Mouse (Mus musculus) lung, embryonic 15.5 days (tissue): Measurements from ENCODE around the gene Slc22a22. TPM values are rescaled to one million over a fixed set of nuclear protein-coding genes. Genes with fewer than 3 reads are reported as not detected.
"Not testable (repeated sequence)": the region's sequence is repeated elsewhere in the genome, so short reads cannot be mapped to it uniquely, and the experiment has no call there.

ENCODE experiments used
- ATAC-seq: fragments of 200-750 bp; cut with Nextera tagmentation; 2 replicates; pipeline ENCODE4 v1.8.0; 2017; ENCODE audit warnings: moderate number of reproducible peaks, borderline replicate concordance; ENCODE audit not compliant: low FRiP score, low TSS enrichment; ENCODE audit errors: extremely low read depth
- H3K27ac ChIP-seq: fragments of 300-500 bp; sonication (generic); 2 replicates; pipeline ENCODE4 v1.5.1; 2015; ENCODE audit warnings: moderate library complexity, mild to moderate bottlenecking, inconsistent platforms
- H3K27me3 ChIP-seq: fragments of 300-500 bp; sonication (generic); 2 replicates; pipeline ENCODE4 v1.6.1; 2015; ENCODE audit warnings: inconsistent platforms
- H3K36me3 ChIP-seq: fragments of 300-500 bp; sonication (generic); 2 replicates; pipeline ENCODE4 v1.6.1; 2015; ENCODE audit warnings: inconsistent platforms
- H3K4me1 ChIP-seq: fragments of 300-500 bp; sonication (generic); 2 replicates; pipeline ENCODE4 v1.6.1; 2015; ENCODE audit warnings: inconsistent platforms
- H3K4me2 ChIP-seq: fragments of 300-500 bp; sonication (generic); 2 replicates; pipeline ENCODE4 v1.6.1; 2015; ENCODE audit warnings: inconsistent platforms, mild to moderate bottlenecking, moderate library complexity
- H3K4me3 ChIP-seq: fragments of 300-500 bp; sonication (generic); 2 replicates; pipeline ENCODE4 v1.5.1; 2015; ENCODE audit warnings: mild to moderate bottlenecking, inconsistent platforms
- H3K9ac ChIP-seq: fragments of 300-500 bp; sonication (generic); 2 replicates; pipeline ENCODE4 v1.6.1; 2015; ENCODE audit warnings: inconsistent platforms
- H3K9me3 ChIP-seq: fragments of 300-500 bp; sonication (generic); 2 replicates; pipeline ENCODE4 v1.6.1; 2016; ENCODE audit warnings: inconsistent platforms
- WGBS: fragments of 180-500 bp; shearing (Covaris S2); methylation state at CpG from one replicate; pipeline ENCODE4 v1.1.7; 2015; 5-methylcytosine and 5-hydroxymethylcytosine counted together
- polyA plus RNA-seq: library from polyadenylated mRNA; unstranded; fragments of >200 nt; fragmentation: Nextera tagmentation; extraction: Ambion mirVana; gene quantifications from 2 replicates; pipeline ENCODE4 v1.2.1, GENCODE M21; 2015

Slc22a22 gene
- polyA plus RNA-seq, 1 experiment from 2014 or later, result not detected

DNA sequence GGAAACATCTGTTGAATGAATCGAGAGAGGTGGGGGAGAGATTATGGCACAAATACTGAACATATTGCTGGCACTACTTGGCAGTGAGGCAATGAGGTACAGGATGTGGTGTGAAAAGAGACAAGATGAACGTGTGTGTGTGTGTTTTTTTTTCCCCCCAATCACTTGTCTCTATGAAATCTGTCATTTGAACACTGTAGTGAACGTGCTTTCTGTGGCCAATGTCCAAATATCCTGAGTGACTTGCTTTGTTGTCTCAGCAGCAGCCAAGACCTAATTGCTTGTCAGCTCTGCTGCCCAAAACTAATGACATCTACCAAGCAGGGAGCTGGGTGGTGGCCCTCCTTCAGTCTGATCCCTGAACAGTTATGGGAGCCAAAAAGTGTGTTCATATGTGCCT is 136.9 kb downstream of the Slc22a22 start:
- Histone ChIP-seq H3K4me1 (no peaks in the 10 kb centered on the region), H3K4me3 (no peak overlapping the region), H3K4me2 (no peak overlapping the region), H3K27me3 (no peaks in the 10 kb centered on the region), H3K36me3 (no peaks in the 10 kb centered on the region), H3K9ac (no peak overlapping the region), H3K9me3 (no peaks in the 10 kb centered on the region), H3K27ac (no peak overlapping the region)
- WGBS, result 32% methylated on average over 3 of the region's 3 CpGs
- no peak for ATAC-seq

DNA sequence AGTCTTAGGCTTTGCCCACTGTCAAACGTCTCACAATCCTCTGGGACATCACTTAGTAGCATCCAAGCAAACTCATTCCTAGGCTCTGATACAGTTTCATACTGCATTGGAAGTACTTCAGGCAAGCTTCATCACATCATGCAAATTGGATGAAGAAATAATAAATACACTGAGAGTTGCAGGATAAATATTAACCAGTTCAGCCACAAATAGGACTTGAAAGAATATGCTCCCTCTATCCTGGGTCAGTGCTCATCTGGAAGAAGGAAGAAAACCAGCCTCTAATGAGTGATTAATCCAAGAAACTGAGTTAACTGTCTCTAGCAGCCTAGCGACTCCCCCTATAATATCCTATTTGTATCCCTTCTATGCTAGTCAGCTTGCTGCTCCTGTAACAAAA is 146.1 kb downstream of the Slc22a22 start:
- no peak for ATAC-seq
- Histone ChIP-seq H3K4me1 (no peaks in the 10 kb centered on the region), H3K36me3 (no peaks in the 10 kb centered on the region)

DNA sequence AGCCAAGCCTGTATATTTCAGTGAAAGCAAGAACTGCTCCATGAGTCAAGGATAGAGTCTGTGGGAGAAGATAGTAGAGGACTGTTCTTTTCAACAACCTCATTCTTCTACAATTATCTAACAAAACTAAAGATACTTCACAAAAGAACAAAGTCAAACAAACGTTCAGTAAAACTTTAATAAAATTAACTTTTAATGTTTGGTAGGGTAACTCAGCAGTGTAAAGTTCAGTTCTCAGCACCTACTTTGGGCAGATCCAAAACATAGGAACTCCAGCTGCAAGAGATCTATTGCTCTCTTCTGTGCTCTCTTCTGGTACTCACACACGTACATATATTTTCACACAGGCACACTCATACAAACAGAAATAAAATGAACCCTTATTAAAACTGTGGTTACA is 159.4 kb downstream of the Slc22a22 start:
- WGBS, result 63% methylated on average over 2 of the region's 2 CpGs
- no peak overlapping the region for H3K4me2 ChIP-seq
- ATAC-seq, result no peak
- H3K4me3 ChIP-seq, result no peak overlapping the region
- no peak overlapping the region for H3K27ac ChIP-seq
- H3K9ac ChIP-seq, result no peak overlapping the region
- H3K9me3 ChIP-seq, result no peaks in the 10 kb centered on the region
- no peaks in the 10 kb centered on the region for H3K4me1 ChIP-seq
- H3K27me3 ChIP-seq, result no peaks in the 10 kb centered on the region
- H3K36me3 ChIP-seq, result no peaks in the 10 kb centered on the region

More for the DNA sequence above, 146.1 kb downstream of the Slc22a22 start:
- no peaks in the 10 kb centered on the region for H3K9me3 ChIP-seq
- H3K4me2 ChIP-seq, result no peak overlapping the region
- no peak overlapping the region for H3K27ac ChIP-seq
- no peak overlapping the region for H3K4me3 ChIP-seq
- no peak overlapping the region for H3K9ac ChIP-seq
- H3K27me3 ChIP-seq, result no peaks in the 10 kb centered on the region
- WGBS, result 83% methylated on average over 2 of the region's 2 CpGs

DNA sequence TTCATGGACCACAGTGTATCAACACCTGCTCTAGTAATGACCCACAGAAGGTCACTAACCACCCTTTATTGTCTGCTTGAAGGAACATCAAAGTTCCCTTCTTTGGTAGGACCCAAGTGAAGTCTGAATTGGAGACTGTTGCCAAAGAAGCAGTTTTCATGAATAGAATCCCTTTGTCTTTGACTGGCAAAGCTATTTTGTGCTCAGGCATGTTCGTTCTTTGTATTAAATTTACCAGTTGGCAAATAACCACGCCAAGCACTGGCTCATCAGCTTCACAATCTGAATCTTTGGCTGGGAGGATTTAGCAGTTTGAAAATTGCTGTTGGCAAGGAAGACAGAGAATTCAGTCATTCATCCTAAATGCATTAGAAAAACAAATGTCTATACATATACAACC is 160.9 kb downstream of the Slc22a22 start:
- Histone ChIP-seq H3K36me3 (no peaks in the 10 kb centered on the region), H3K27me3 (no peaks in the 10 kb centered on the region), H3K27ac (no peak overlapping the region), H3K4me3 (no peak overlapping the region), H3K9me3 (no peaks in the 10 kb centered on the region), H3K4me1 (no peaks in the 10 kb centered on the region), H3K4me2 (no peak overlapping the region), H3K9ac (no peak overlapping the region)
- ATAC-seq, result no peak
- 89% methylated on average over 2 of the region's 2 CpGs for WGBS

DNA sequence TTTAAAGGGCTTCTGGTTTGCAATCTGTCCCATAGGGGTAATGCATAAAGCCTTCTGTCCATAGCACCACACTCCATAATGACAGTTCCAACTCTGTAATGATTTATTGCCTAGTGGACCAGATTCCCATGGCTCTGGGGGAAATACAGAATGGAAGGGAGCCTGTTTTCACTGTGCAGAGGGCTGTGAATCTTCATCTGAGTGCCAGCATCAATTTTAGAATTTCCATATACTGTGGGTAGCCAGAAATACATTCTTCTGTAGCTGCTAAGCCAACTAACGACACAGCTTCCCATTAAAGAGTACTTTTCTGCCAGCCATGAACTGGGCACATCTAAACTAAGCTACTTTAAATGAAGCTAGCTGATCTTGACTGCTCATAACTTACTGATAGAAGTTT is 174.7 kb downstream of the Slc22a22 start:
- ATAC-seq, result no peak
- no peaks in the 10 kb centered on the region for H3K4me1 ChIP-seq
- H3K4me2 ChIP-seq, result no peak overlapping the region
- no peaks in the 10 kb centered on the region for H3K27me3 ChIP-seq
- no peak overlapping the region for H3K9ac ChIP-seq
- WGBS, result 81% methylated on average over 1 of the region's 1 CpGs
- H3K4me3 ChIP-seq, result no peak overlapping the region
- H3K36me3 ChIP-seq, result no peaks in the 10 kb centered on the region
- no peaks in the 10 kb centered on the region for H3K9me3 ChIP-seq
- no peak overlapping the region for H3K27ac ChIP-seq

DNA sequence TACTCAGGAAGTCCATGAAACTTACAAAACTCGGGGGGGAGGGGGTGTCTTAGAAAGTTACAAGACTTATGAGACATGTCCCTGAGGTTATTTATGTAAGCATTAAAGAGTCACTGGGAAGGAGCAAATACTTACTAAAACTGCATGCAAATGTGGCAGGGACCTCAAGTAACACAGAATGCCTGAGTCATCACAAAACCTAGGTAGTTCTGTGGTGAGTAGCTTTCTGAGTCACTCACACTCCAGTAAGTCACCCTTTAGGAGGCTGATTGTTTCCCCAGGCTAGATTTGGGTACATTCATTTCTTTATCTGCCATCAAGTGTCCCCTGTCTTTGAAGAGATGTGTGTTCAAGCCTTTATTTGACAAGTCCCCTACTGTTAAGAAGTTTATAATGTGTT is 198.9 kb downstream of the Slc22a22 start:
- no peak overlapping the region for H3K4me3 ChIP-seq
- H3K4me2 ChIP-seq, result no peak overlapping the region
- H3K27me3 ChIP-seq, result no peaks in the 10 kb centered on the region
- no peaks in the 10 kb centered on the region for H3K4me1 ChIP-seq
- ATAC-seq, result no peak
- no peaks in the 10 kb centered on the region for H3K36me3 ChIP-seq
- H3K27ac ChIP-seq, result no peak overlapping the region
- 61% methylated on average over 1 of the region's 1 CpGs for WGBS
- H3K9ac ChIP-seq, result no peak overlapping the region
- H3K9me3 ChIP-seq, result no peaks in the 10 kb centered on the region

DNA sequence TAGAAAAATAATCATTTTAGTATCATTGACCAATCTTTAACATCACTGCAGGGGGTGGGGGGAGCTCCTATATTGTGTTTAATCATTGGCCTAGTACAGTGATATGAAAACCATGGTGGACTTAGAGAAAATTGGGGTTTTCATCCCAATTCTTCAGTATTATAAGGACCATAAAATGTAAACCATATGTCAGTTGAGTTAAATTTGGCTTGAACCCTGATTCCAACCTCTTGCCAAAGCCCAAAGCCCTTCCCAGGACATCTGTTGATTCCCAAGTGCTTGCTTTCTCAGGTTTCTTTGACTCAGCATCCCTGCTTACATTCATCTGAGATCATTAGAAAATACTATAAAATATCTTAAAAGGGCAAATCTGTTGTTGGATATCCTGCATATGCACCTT is 201.0 kb downstream of the Slc22a22 start:
- H3K9me3 ChIP-seq, result no peaks in the 10 kb centered on the region
- no peaks in the 10 kb centered on the region for H3K4me1 ChIP-seq
- H3K36me3 ChIP-seq, result no peaks in the 10 kb centered on the region
- no peak overlapping the region for H3K27ac ChIP-seq
- ATAC-seq, result no peak
- H3K27me3 ChIP-seq, result no peaks in the 10 kb centered on the region
- no peak overlapping the region for H3K9ac ChIP-seq
- H3K4me3 ChIP-seq, result no peak overlapping the region
- H3K4me2 ChIP-seq, result no peak overlapping the region

DNA sequence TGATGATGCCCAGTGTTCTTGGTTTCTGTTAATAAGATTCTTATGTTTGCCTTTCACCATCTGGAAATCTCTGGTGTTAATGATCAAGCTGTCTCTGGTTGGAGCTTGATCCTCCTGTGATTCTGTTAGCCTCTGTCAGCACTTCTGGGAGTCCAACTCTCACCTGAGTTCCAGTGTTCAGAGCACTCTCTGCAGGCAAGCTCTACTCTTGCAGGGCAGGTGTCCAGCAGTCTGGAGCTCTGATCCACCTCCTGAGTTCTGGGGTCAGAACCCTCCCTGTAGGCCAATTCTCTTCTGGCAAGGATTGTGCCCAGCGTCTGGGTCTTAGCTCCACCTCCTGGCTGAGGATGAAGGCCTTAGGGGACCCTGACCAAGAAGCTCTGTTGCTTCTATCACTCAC is 237.4 kb downstream of the Slc22a22 start:
- 85% methylated on average over 1 of the region's 1 CpGs for WGBS
- not testable (repeated sequence) for ATAC-seq, H3K9ac ChIP-seq, H3K36me3 ChIP-seq, H3K4me1 ChIP-seq, H3K27ac ChIP-seq, H3K27me3 ChIP-seq, H3K4me3 ChIP-seq, H3K4me2 ChIP-seq, H3K9me3 ChIP-seq

DNA sequence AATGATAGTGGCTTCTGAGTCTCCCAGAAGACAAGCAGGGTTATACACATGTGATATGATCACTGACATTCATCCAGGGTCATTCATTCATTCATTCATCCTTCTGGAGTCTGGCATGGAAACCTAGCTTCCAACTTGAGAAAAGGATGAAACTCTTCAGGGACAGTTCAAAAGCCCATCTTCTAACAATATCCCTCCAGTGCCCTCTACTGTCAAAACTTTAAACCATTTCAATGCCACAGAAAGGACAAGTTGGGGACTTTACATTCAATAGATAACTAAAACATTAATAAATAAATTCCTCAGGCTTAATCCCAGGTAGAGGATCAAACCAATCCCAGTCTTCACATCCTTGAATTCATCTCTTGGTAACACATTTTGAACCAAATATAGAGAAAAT is 247.0 kb downstream of the Slc22a22 start:
- H3K36me3 ChIP-seq, result no peaks in the 10 kb centered on the region
- no peaks in the 10 kb centered on the region for H3K9me3 ChIP-seq
- no peak overlapping the region for H3K4me3 ChIP-seq
- ATAC-seq, result no peak
- H3K4me2 ChIP-seq, result no peak overlapping the region
- no peak overlapping the region for H3K27ac ChIP-seq
- no peaks in the 10 kb centered on the region for H3K4me1 ChIP-seq
- H3K9ac ChIP-seq, result no peak overlapping the region
- no peaks in the 10 kb centered on the region for H3K27me3 ChIP-seq

DNA sequence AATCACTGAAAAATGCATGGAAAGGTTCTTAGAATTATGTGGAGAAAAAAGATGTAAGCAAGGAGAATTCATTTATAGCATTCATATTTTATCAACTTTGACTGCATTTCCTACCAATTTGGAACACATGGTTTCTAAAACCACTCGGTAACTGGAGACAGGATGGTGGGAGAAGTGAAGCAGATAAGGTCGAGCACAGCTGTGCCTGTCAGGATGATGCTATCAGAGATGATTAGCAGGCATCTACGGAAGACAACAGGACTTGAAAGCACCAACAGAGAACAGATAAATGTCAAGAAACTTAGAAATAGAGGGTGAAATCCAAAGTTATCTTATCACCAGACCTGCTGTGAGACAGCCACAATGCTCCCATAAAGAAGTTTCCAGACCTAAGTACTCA is 272.1 kb downstream of the Slc22a22 start:
- ATAC-seq, result no peak
- no peaks in the 10 kb centered on the region for H3K4me1 ChIP-seq
- no peaks in the 10 kb centered on the region for H3K36me3 ChIP-seq
- H3K9me3 ChIP-seq, result no peaks in the 10 kb centered on the region
- no peak overlapping the region for H3K4me2 ChIP-seq
- WGBS, result 31% methylated on average over 3 of the region's 3 CpGs
- no peak overlapping the region for H3K4me3 ChIP-seq
- H3K27ac ChIP-seq, result no peak overlapping the region
- no peaks in the 10 kb centered on the region for H3K27me3 ChIP-seq
- H3K9ac ChIP-seq, result no peak overlapping the region

DNA sequence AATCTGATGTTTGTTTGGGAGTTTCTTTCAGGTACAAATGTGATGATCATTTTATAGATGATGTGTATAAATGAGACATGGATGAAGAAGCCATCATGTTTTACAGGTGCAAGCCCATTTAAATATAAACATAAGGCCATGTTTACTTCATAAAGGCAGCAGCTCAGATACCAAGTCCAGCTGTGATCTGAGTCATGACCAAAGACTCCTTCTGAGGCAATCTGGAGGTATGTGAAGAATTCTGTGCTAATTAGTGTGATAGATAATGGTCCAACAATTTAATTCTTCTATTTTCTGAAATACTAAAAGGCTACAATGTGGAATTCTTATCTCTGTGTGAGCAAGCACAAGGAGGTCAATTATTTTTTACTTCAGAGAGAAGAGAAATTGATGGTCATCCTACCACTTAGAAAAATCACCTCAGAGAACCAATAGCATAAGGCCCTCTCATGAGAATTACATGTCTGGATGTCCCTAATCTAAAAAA is 272.9 kb downstream of the Slc22a22 start:
- Histone ChIP-seq H3K36me3 (no peaks in the 10 kb centered on the region), H3K4me2 (no peak overlapping the region), H3K9me3 (no peaks in the 10 kb centered on the region), H3K9ac (no peak overlapping the region), H3K27ac (no peak overlapping the region), H3K27me3 (no peaks in the 10 kb centered on the region), H3K4me3 (no peak overlapping the region), H3K4me1 (no peaks in the 10 kb centered on the region)
- no peak for ATAC-seq
